8 mouse cellular contexts compared by ENCODE assay signal in the genomic region with DNA sequence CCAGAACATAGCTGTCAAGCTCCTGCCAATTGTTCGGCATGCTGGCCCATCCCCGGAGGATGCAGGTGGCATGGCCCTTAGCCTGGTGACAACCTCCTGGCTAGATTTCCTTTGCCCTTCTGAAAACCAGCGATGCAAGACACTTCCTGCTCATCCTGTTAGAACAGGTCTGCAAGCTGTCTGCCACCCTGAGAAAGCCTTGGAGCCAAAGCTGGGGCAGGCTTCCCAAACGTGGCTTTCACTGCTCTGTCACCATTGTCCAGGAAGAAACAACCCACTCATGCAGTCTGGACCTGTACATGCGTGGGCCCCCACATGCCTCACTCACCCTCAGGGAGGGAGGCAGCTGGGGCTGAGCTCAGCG. TPM values are rescaled to one million over a fixed set of nuclear protein-coding genes. Genes with fewer than 3 reads are reported as not detected.
DNase-seq lines count a peak whose midpoint lies in the region; ATAC-seq and TF ChIP-seq lines count a peak whose summit lies in the region.

No protein-coding gene starts in this region.

- no peak for TF ChIP-seq CTCF in kidney, postnatal 0 days (IDR thresholded peaks at IDR 0.05; ENCODE audit: low read depth)
- TF ChIP-seq CTCF in midbrain, postnatal 0 days (IDR thresholded peaks at IDR 0.05) = no peak

- no peak for ATAC-seq in embryonic facial prominence, embryonic 15.5 days (ENCODE audit: insufficient number of reproducible peaks, low FRiP score, low TSS enrichment, low read depth)
- peak; percentile 40 for ATAC-seq in kidney, postnatal 0 days (replicated peaks; ENCODE audit: low FRiP score, low read depth)
- ATAC-seq in midbrain, postnatal 0 days (ENCODE audit: low FRiP score) = peak; percentile 29

- no peak overlapping the region for H3K4me3 ChIP-seq in embryonic facial prominence, embryonic 15.5 days (replicated peaks)
- H3K4me3 ChIP-seq in kidney, postnatal 0 days (replicated peaks; ENCODE audit: low read depth, low read length) = no peak overlapping the region
- no peak overlapping the region for H3K4me3 ChIP-seq in midbrain, postnatal 0 days (ENCODE audit: low read depth, low read length)

- no peaks in the 10 kb centered on the region for H3K9me3 ChIP-seq in embryonic facial prominence, embryonic 15.5 days (replicated peaks)
- H3K9me3 ChIP-seq in kidney, postnatal 0 days (replicated peaks; ENCODE audit: low read length) = no peaks in the 10 kb centered on the region
- no peaks in the 10 kb centered on the region for H3K9me3 ChIP-seq in midbrain, postnatal 0 days (ENCODE audit: low read length)

- no peaks in the 10 kb centered on the region for H3K36me3 ChIP-seq in embryonic facial prominence, embryonic 15.5 days
- no peaks in the 10 kb centered on the region for H3K36me3 ChIP-seq in kidney, postnatal 0 days (ENCODE audit: insufficient read depth, low read length)
- peaks cover 45% of the 10 kb centered on the region for H3K36me3 ChIP-seq in midbrain, postnatal 0 days (ENCODE audit: insufficient read depth, low read length)

- peaks cover 12% of the 10 kb centered on the region for H3K4me1 ChIP-seq in embryonic facial prominence, embryonic 15.5 days
- H3K4me1 ChIP-seq in kidney, postnatal 0 days (replicated peaks; ENCODE audit: insufficient read depth, low read length) = 0 out of 2 replicates have a peak, but pooled peaks cover 3% of the 10 kb centered on the region
- H3K4me1 ChIP-seq in midbrain, postnatal 0 days (ENCODE audit: insufficient read depth, low read length) = peaks cover 5% of the 10 kb centered on the region; the same call in 1 of the 2 replicates

- H3K27ac ChIP-seq in embryonic facial prominence, embryonic 15.5 days (replicated peaks) = peak overlapping the region; percentile 80
- peak overlapping the region; percentile 15; the same call in 1 of the 2 replicates for H3K27ac ChIP-seq in kidney, postnatal 0 days
- H3K27ac ChIP-seq in midbrain, postnatal 0 days (ENCODE audit: low read depth, low read length) = peak overlapping the region; percentile 62

- no peak overlapping the region for H3K9ac ChIP-seq in embryonic facial prominence, embryonic 15.5 days
- no peak overlapping the region for H3K9ac ChIP-seq in kidney, postnatal 0 days (ENCODE audit: low read depth, low read length)
- no peak overlapping the region; the same call in 1 of the 2 replicates for H3K9ac ChIP-seq in midbrain, postnatal 0 days (replicated peaks; ENCODE audit: low read length, poor library complexity, severe bottlenecking)

- no peaks in the 10 kb centered on the region for H3K27me3 ChIP-seq in embryonic facial prominence, embryonic 15.5 days
- no peaks in the 10 kb centered on the region for H3K27me3 ChIP-seq in kidney, postnatal 0 days (ENCODE audit: insufficient read depth, low read length)
- no peaks in the 10 kb centered on the region for H3K27me3 ChIP-seq in midbrain, postnatal 0 days (ENCODE audit: insufficient read depth, low read length)

- H3K4me2 ChIP-seq in embryonic facial prominence, embryonic 15.5 days (replicated peaks) = no peak overlapping the region
- H3K4me2 ChIP-seq in kidney, postnatal 0 days (ENCODE audit: low read length) = no peak overlapping the region
- no peak overlapping the region for H3K4me2 ChIP-seq in midbrain, postnatal 0 days (ENCODE audit: low read depth, low read length, poor library complexity, severe bottlenecking)

- WGBS in embryonic facial prominence, embryonic 15.5 days = 37% methylated on average over 6 of the region's 6 CpGs
- 38% methylated on average over 6 of the region's 6 CpGs for WGBS in kidney, postnatal 0 days
- WGBS in midbrain, postnatal 0 days = 41% methylated on average over 6 of the region's 6 CpGs

- peak; percentile 65 to 80 for DNase-seq in left cerebral cortex, adult 18-20 months (ENCODE audit: low spot score in 2 of 2)
- no peak for DNase-seq in left cerebral cortex, adult 11 months (ENCODE audit: low spot score)
- peak; percentile 18 for DNase-seq in kidney, postnatal 0 days (ENCODE audit: low spot score)
- DNase-seq in midbrain, postnatal 0 days (ENCODE audit: low spot score) = peak; percentile 37
- DNase-seq in adrenal gland, postnatal 25 days = no peak
- no peak for DNase-seq in heart, adult 18-20 months
- DNase-seq in spleen, postnatal 36 days (ENCODE audit: low spot score in 2 of 2) = no peak

RNA-seq across cellular contexts. Expression of a gene that starts 57.6 kb away (rescaled TPM):
- 100 to 1,000 TPM; 350 to 364 TPM for total RNA-seq in left cerebral cortex, adult 18-20 months (2021)
- 6.7 and 10.5 TPM in 2 replicates for polyA plus RNA-seq in embryonic facial prominence, embryonic 15.5 days (2015; fragmentation: Nextera tagmentation; extraction: Ambion mirVana)
- 6.7 and 11.4 TPM in 2 replicates for polyA plus RNA-seq in kidney, postnatal 0 days (2015; fragmentation: Nextera tagmentation; extraction: Ambion mirVana)
- 673 and 700 TPM in 2 replicates for total RNA-seq in midbrain, postnatal 0 days (2014; rRNA removed)
- polyA plus RNA-seq in midbrain, postnatal 0 days (2015; fragmentation: Nextera tagmentation; extraction: Ambion mirVana) = 1,369 and 1,377 TPM in 2 replicates
- 142 and 169 TPM in 2 replicates for total RNA-seq in adrenal gland, postnatal 25 days (2021)
- 10 to 100 TPM; 75.4 to 90.8 TPM for total RNA-seq in heart, adult 18-20 months (2021)

Comparison
In these comparisons a context has a peak if more than half of its experiments do, and no peak if none do; other contexts are left out.
1. DNase-seq: peak in left cerebral cortex, adult 18-20 months (2 of 2), kidney, postnatal 0 days (single experiment) and midbrain, postnatal 0 days (single experiment); none in left cerebral cortex, adult 11 months (single experiment), adrenal gland, postnatal 25 days (single experiment), heart, adult 18-20 months (0 of 2) and spleen, postnatal 36 days (0 of 2).
2. H3K27ac ChIP-seq: peak in every context shown above with its lines; median percentile 80 in embryonic facial prominence, embryonic 15.5 days; 62 in midbrain, postnatal 0 days; 15 in kidney, postnatal 0 days.